Mouse (Mus musculus): ENCODE measurements around the gene Klk9. TPM values are rescaled to one million over a fixed set of nuclear protein-coding genes. Genes with fewer than 3 reads are reported as not detected.

Gene Klk9
- total RNA-seq (2015; ENCODE audit: low replicate concordance) (not detected in 2 replicates), total RNA-seq (2017; ENCODE audit: low replicate concordance) (not detected in 2 replicates)

- ATAC-seq (replicated peaks; ENCODE audit: low FRiP score, poor library complexity, severe bottlenecking), result no peak
Measured at GRCm38 (mm10) chr7:43791591-43791990, at the start of gene Klk9. Gene Klk9, plus strand, starts transcription at chr7:43791891.

GRCm38 (mm10) chr7:43747788-43748187 is 43.9 kb upstream of the Klk9 start:
- no peak for ATAC-seq (replicated peaks; ENCODE audit: low FRiP score, poor library complexity, severe bottlenecking)

GRCm38 (mm10) chr7:43752806-43753205 is 38.9 kb upstream of the Klk9 start:
- ATAC-seq (replicated peaks; ENCODE audit: low FRiP score, poor library complexity, severe bottlenecking), result no peak

DNA sequence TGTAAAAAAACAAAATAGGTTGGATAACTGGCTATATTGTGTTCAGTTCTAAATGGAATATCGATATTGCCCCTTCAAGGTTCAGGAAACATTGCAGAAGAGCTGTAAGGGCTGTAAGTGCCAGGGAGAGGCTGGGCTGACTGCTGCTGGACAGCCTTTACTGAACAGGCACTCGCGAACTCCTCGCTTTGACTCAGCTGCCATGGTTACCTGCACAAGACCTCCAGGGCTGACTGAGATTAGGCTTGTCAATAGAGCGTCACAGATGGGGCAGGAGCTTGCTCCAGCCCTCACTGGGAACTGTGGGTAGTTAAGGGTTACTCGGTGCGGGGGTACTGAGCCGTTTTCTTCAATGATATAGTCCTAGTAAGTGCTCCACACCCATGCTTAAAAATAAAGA is 25.2 kb upstream of the Klk9 start:
- no peak for ATAC-seq (replicated peaks; ENCODE audit: low FRiP score, poor library complexity, severe bottlenecking)

DNA sequence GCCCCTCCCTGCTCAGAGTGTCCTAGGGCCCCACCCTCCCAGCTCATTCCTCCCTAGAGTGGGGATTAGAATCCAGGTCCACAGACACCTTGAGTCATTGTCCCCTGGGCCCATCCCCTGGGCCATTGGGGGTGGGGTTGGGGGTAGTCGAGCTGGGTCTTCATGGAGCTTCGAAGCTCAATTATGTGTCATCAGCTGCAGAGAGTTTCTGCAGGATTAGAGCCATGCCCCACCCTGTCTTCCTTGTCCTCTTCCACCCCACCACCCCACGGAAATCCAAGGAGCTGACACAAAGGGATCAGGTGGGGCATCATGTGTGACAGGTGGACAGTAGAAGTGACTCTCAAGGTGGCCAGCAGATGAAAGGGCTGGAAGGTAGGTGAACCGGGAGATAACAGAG is 23.1 kb upstream of the Klk9 start, which contains the start of gene Klk12:
Klk12 (plus strand) TSS at position 301 of the 400 bp plus-strand sequence.
- ATAC-seq (replicated peaks; ENCODE audit: low FRiP score, poor library complexity, severe bottlenecking), result no peak

- ATAC-seq (replicated peaks; ENCODE audit: low FRiP score, poor library complexity, severe bottlenecking), result no peak
Measured at GRCm38 (mm10) chr7:43769636-43770035, 22.1 kb upstream of the Klk9 start.

- no peak for ATAC-seq (replicated peaks; ENCODE audit: low FRiP score, poor library complexity, severe bottlenecking)
Measured at GRCm38 (mm10) chr7:43770701-43771100, 21.0 kb upstream of the Klk9 start.

DNA sequence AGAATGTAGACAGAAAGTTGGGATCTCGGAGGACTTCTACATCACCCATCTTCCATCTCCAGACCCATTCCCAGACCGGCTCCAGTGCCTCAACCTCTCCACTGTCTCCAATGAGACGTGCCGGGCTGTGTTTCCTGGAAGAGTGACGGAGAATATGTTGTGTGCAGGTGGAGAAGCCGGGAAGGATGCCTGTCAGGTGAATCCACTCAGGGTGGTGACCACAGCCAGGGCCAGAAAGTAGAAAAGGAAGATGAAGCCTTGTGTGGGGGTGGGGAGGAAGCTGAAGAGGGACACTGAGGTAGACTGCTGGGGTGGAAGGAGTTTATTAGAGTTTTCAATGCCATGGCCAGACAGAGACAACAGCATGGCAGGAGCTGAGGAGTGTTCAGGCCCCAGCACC is 19.8 kb upstream of the Klk9 start:
- no peak for ATAC-seq (replicated peaks; ENCODE audit: low FRiP score, poor library complexity, severe bottlenecking)

GRCm38 (mm10) chr7:43772901-43773300 is 18.8 kb upstream of the Klk9 start:
- ATAC-seq (replicated peaks; ENCODE audit: low FRiP score, poor library complexity, severe bottlenecking), result no peak

GRCm38 (mm10) chr7:43774364-43774763 is 17.3 kb upstream of the Klk9 start, which contains the start of gene Klk11:
Gene Klk11, plus strand, starts transcription at chr7:43774604.
- no peak for ATAC-seq (replicated peaks; ENCODE audit: low FRiP score, poor library complexity, severe bottlenecking)

DNA sequence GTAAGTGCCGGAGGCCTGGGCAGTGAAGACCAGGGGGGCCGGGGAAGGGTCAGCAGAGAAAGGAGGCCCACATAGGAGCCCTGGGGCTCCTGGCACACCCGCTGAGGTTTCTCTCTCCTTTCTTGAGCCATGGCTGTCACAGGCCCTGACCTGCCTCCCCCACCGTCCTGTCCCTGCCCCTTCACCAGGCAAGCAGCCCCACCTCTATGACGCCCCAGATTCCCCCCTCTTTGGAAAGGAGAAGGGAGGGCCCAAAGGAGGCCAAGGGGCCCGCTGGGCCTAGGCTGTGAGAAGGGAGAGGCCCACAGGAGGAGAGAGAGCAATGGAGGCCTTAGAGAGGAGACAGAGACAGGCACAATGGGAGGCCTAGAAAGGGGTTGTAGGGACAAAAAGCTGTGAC is 16.9 kb upstream of the Klk9 start:
- no peak for ATAC-seq (replicated peaks; ENCODE audit: low FRiP score, poor library complexity, severe bottlenecking)

- no peak for ATAC-seq (replicated peaks; ENCODE audit: low FRiP score, poor library complexity, severe bottlenecking)
Measured at GRCm38 (mm10) chr7:43775311-43776057, 16.2 kb upstream of the Klk9 start.

GRCm38 (mm10) chr7:43776506-43776905 is 15.2 kb upstream of the Klk9 start:
- no peak for ATAC-seq (replicated peaks; ENCODE audit: low FRiP score, poor library complexity, severe bottlenecking)

- ATAC-seq (replicated peaks; ENCODE audit: low FRiP score, poor library complexity, severe bottlenecking), result no peak
Measured at GRCm38 (mm10) chr7:43777423-43777822, 14.3 kb upstream of the Klk9 start.

DNA sequence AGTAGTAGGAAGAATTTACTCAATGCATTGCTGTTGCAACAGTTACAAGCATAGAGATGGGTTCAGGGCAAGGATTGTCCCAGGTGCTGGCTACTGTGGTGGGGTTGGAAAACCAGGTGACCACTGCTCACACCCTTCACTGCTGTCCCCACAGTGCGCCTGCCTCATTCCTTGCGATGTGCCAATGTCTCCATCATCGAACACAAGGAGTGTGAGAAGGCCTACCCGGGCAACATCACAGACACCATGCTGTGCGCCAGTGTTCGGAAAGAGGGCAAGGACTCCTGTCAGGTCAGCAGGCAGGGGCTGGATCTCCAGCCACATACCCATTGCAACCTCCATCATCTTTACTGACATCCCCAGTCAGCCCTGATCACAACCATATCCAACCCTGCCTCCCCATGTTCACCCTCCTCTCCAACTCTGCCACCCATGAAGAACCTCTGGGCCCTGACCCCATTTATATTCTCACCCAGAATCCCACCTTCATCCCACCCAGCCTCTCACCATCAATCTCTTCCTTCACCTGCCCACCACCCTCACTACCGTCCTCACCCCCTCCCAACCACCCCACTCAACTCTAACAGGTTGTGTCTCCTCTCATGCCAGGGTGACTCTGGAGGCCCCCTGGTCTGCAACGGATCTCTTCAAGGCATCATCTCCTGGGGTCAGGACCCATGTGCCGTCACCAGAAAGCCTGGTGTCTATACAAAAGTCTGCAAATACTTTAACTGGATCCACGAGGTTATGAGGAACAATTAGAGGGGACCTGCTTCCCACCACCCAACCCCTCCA is 13.3 kb upstream of the Klk9 start:
- ATAC-seq (replicated peaks; ENCODE audit: low FRiP score, poor library complexity, severe bottlenecking), result no peak

DNA sequence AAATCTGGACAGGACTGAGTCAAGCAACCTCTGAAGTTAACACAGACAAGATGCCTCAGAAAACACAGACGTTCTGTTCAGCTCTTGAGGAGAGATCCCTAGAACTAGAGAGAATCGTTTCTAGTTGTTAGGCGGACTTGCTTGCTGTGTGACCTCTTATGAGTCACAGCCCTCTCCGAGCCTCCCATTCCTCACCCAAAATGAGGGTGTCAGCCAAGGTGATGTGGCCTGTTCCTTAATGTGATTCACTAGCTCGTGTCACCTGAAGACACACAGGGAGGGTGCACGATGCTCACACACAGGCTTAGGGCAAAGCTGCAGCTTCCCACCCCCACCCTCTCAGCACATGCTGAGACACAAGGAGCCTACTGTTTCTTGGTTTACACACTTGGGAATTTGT is 11.4 kb upstream of the Klk9 start:
- no peak for ATAC-seq (replicated peaks; ENCODE audit: low FRiP score, poor library complexity, severe bottlenecking)

- ATAC-seq (replicated peaks; ENCODE audit: low FRiP score, poor library complexity, severe bottlenecking), result no peak
Measured at GRCm38 (mm10) chr7:43780746-43781145, 10.9 kb upstream of the Klk9 start, which contains the start of gene Klk10. Gene Klk10, plus strand, starts transcription at chr7:43781035.

DNA sequence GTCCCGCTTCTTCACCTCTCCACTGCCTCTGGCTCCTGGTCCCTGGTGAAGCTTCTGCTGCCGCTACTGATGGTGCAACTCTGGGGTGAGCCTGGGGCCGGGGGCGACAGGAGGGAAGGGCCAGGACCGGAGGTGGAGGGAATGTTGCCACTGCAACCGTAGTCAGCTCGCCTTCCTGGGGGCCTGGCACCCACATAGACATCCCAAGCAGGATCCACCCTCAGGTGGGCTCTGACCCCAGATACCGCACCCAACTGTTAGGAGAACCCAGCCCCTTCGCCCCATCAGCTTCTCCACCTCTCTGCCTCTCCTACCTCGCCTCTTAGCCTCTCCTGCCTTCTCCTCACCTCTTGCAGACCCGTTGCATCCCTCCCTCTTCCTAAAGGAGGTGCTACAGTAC is 10.2 kb upstream of the Klk9 start:
- no peak for ATAC-seq (replicated peaks; ENCODE audit: low FRiP score, poor library complexity, severe bottlenecking)

- ATAC-seq (replicated peaks; ENCODE audit: low FRiP score, poor library complexity, severe bottlenecking), result no peak; the same call in 1 of the 2 replicates
Measured at GRCm38 (mm10) chr7:43782275-43783265, 9.1 kb upstream of the Klk9 start.

DNA sequence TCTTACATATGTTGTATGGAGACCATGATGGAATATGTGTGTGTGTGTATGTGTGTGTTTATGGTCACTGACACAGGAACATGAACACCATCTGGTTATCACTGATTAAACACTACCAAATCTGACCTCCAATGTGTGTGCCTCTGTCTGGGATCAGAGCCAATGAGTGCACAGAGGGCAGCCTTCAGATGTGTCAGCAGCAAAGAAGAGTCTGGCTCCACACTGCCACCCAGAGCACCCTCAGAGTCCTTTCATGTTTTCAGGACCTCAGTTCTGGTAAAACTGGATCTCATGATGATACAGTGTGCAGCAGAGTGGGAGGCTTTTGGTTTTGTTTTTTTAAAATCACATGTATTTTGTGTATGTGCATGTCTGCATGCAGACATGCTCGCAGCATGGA is 6.4 kb upstream of the Klk9 start:
- ATAC-seq (replicated peaks; ENCODE audit: low FRiP score, poor library complexity, severe bottlenecking), result no peak
